Mouse (Mus musculus) inflammation-experienced regulatory T-cells, adult 16 weeks (primary cell): ENCODE results near the gene Scrn1. TPM values are rescaled to one million over a fixed set of nuclear protein-coding genes. Genes with fewer than 3 reads are reported as not detected.

Experiments used
- polyA plus RNA-seq: library from polyadenylated mRNA; unstranded; fragments of 100-300 nt; shearing (Covaris generic); gene quantifications from one replicate; pipeline ENCODE4 v1.2.1, GENCODE M21; 2017

The Scrn1 gene
- polyA plus RNA-seq, result not detected

DNA sequence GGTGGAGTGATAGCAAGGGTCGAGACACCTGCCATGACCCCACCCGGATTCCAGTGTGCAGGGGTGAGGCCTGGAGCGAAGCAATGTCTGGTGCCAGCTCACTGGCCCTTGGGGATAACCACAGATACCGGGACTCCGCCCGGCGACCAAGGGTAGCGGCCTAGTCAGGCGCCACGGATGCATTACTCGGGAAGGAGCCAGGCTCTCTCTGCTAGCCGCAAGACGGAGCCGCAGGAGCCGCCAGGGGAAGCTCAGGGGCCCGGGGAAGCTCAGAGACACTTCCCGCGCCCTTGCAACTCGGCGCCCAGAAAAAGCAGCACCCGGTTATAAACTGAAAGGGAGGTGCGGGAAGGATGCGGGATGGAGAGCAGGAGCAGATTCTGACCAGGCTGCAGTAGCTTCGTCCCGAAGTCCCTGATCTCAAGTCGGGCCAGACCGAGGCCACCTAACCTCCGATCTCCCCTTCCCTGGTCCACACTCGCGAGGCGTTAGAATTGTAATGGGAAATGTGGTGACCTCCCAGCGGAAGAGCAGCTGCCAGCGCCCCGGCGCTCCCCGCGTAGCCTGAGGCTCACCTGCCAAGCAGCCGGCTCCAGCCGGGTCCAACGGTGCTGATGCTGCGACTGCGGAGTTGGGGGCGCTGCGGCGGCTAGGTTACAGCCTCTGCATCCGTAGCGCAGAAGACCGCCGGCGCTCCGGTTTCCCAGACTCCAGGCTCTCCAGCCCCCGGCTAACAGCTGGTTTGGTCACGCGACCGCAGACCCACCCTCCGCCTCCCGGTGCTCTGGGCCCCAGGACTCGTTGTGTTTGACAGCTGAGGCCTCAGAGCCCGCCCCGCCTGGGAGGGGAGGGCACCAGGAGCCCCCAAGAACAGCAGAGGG, at the start of gene Scrn1:
Gene Scrn1 (minus strand): TSS at position 825 of the 881 bp plus-strand sequence.

DNA sequence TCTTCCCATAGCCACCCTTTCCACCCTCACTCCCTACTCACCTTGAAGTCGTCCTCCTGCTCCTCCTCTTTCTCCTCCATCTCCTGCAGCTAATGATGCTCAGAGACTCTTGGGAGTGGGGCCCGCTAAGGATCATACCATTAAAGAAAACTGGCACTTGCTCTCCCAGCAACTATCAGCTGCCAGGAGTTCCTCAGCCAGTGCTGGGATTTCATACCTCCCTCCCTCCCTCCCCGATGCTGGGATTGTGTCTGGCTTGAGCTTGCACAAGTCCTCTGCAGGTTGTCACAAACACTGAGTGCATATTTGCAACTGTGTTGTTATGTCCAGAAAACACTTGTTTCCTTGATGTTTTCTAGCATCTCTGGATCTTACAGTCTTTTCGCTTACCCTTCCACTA, 30.9 kb upstream of the Scrn1 start, which contains the start of gene Fkbp14:
Gene Fkbp14 (minus strand): TSS at position 101 of the 400 bp plus-strand sequence.

DNA sequence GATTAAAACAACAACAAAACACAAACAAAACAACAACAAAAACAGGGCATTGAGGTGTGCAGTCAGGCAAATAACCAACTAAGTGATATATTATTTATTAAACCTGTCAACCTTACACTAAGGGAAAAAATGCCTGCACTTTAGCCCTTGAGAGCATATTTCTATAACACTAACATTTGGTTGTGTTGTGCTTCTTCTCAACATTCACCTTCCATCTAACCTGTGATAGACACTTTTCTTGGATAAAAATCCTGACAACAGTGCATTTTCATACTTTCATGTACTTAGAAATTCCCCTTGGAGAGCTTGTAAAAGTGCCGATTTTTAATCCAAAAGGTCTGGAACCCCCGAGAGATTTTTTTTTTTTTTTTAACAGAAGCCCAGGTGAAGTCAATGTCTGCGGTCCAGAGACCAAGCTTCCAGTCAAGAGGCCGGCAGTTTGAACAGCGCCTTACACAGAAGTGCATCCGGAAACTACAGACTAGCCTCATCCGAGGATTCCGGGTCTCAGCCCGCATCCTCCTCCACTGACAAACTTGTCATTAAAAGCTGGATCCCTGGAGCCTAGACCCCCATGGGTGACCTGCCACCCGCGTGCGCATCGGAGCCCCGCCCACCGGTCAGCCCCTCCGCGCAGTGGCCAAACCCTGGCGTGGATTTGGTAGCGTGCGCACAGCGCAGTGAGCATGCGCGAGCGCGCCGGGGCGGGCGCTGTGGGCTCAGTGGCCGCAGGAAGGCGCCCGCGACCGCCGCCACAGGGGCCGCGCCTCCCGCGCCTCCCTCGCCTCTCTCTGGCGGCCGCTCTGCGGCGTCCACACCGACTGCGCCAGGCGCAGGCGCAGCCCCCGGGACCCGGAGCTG, 28.4 kb upstream of the Scrn1 start, which contains the start of gene Plekha8:
Gene Plekha8 (plus strand): TSS at position 643 of the 861 bp plus-strand sequence.

Other genes with a start within 250 kb of the Scrn1 start
- not detected for gene Prr15, start 240.7 kb downstream of the Scrn1 start, polyA plus RNA-seq
- gene Wipf3, start 136.9 kb downstream of the Scrn1 start, polyA plus RNA-seq, result 0.11 TPM
- 1.7 TPM for gene Plekha8, start 28.6 kb upstream of the Scrn1 start, polyA plus RNA-seq
- not detected for gene Fkbp14, start 30.8 kb upstream of the Scrn1 start, polyA plus RNA-seq
- 37.7 TPM for gene Mturn, start 115.1 kb upstream of the Scrn1 start, polyA plus RNA-seq